Mouse (Mus musculus) brown adipose tissue, adult 24 weeks (tissue): ENCODE results near the gene Tbl3. TPM values are rescaled to one million over a fixed set of nuclear protein-coding genes. Genes with fewer than 3 reads are reported as not detected.
A peak's percentile ranks its signal among the peaks of the same experiment; 100 is the strongest.
"Not testable (repeated sequence)": the region's sequence is repeated elsewhere in the genome, so short reads cannot be mapped to it uniquely, and the experiment has no call there.

ENCODE experiments used
- H3K27ac ChIP-seq: fragments of 200-500 bp; replicated peaks from 2 replicates; pipeline ENCODE4 v1.5.1; 2012; ENCODE audit warnings: low read depth, mild to moderate bottlenecking, low read length
- H3K4me1 ChIP-seq: fragments of 200-500 bp; 2 replicates; pipeline ENCODE4 v1.6.1; 2012; ENCODE audit warnings: low read length, mixed read lengths; ENCODE audit not compliant: control insufficient read depth, insufficient read depth, insufficient read length
- H3K4me3 ChIP-seq: fragments of 200-500 bp; 2 replicates; pipeline ENCODE4 v1.5.1; 2012; ENCODE audit warnings: low read depth, mild to moderate bottlenecking, low read length, moderate library complexity; ENCODE audit not compliant: insufficient read depth
- polyA plus RNA-seq: library from polyadenylated mRNA; stranded (reverse); fragments of >200 nt; gene quantifications from 2 replicates; pipeline ENCODE4 v1.2.4, GENCODE M21; 2012; ENCODE audit not compliant: missing spikeins, insufficient read depth, insufficient read length

Gene Tbl3
- polyA plus RNA-seq, 1 experiment, result 19.9 TPM

- H3K27ac ChIP-seq, H3K4me3 ChIP-seq: not testable (repeated sequence)
- H3K4me1 ChIP-seq, result peaks cover 10% of the 10 kb centered on the region
These were observed 40.4 kb downstream of the Tbl3 start for GRCm38 (mm10) chr17:24667011-24667410.

GRCm38 (mm10) chr17:24658017-24658758, 49.3 kb downstream of the Tbl3 start, which contains the start of gene Npw:
Gene Npw (minus strand): TSS chr17:24658457.
- no peaks in the 10 kb centered on the region for H3K4me1 ChIP-seq
- no peak within 1 kb of the TSS for H3K27ac ChIP-seq
- peak within 1 kb of the TSS; percentile 34; the same call in 1 of the 2 replicates for H3K4me3 ChIP-seq

- no peak overlapping the region for H3K27ac ChIP-seq
- peaks cover 5% of the 10 kb centered on the region; the same call in 1 of the 2 replicates for H3K4me1 ChIP-seq
- no peak overlapping the region for H3K4me3 ChIP-seq
These were observed 52.5 kb downstream of the Tbl3 start for GRCm38 (mm10) chr17:24654969-24655368.

GRCm38 (mm10) chr17:24653967-24654710, 53.3 kb downstream of the Tbl3 start:
- Histone ChIP-seq H3K4me1 (peaks cover 5% of the 10 kb centered on the region; the same call in 1 of the 2 replicates), H3K4me3 (peak overlapping the region; percentile 48), H3K27ac (0 out of 2 replicates have a peak overlapping the region, but pooled peaks have one; percentile 45)

GRCm38 (mm10) chr17:24651835-24652234, 55.6 kb downstream of the Tbl3 start:
- peaks cover 5% of the 10 kb centered on the region; the same call in 1 of the 2 replicates for H3K4me1 ChIP-seq
- 0 out of 2 replicates have a peak overlapping the region, but pooled peaks have one; percentile 88 for H3K27ac ChIP-seq
- no peak overlapping the region for H3K4me3 ChIP-seq

GRCm38 (mm10) chr17:24650766-24651165, 56.7 kb downstream of the Tbl3 start:
- H3K4me3 ChIP-seq, result peak overlapping the region; percentile 56
- H3K27ac ChIP-seq, result peak overlapping the region; percentile 88
- peaks cover 5% of the 10 kb centered on the region; the same call in 1 of the 2 replicates for H3K4me1 ChIP-seq

- Histone ChIP-seq H3K4me3 (peak within 1 kb of the TSS; percentile 87), H3K4me1 (peaks cover 5% of the 10 kb centered on the region), H3K27ac (peak within 1 kb of the TSS; percentile 88)
These were observed 57.3 kb downstream of the Tbl3 start, which contains the start of gene Slc9a3r2 for GRCm38 (mm10) chr17:24650070-24650616. Gene Slc9a3r2 (minus strand): TSS chr17:24650327.

- peaks cover 5% of the 10 kb centered on the region for H3K4me1 ChIP-seq
These were observed 57.8 kb downstream of the Tbl3 start for GRCm38 (mm10) chr17:24649581-24650069.

GRCm38 (mm10) chr17:24648731-24649377, 58.6 kb downstream of the Tbl3 start:
- peak overlapping the region; percentile 66 for H3K27ac ChIP-seq

More at GRCm38 (mm10) chr17:24649581-24650069, 57.8 kb downstream of the Tbl3 start:
- Histone ChIP-seq H3K4me3 (peak overlapping the region; percentile 87), H3K27ac (peak overlapping the region; percentile 81)

More at GRCm38 (mm10) chr17:24648731-24649377, 58.6 kb downstream of the Tbl3 start:
- Histone ChIP-seq H3K4me1 (peaks cover 5% of the 10 kb centered on the region), H3K4me3 (peak overlapping the region; percentile 87)

Other genes starting within 250 kb of the Tbl3 start
- gene E4f1, start 237.3 kb downstream of the Tbl3 start, polyA plus RNA-seq, result 6.9 and 7.0 TPM in 2 replicates
- gene Pgp, start 237.3 kb downstream of the Tbl3 start, polyA plus RNA-seq, result 40.0 and 47.3 TPM in 2 replicates
- not detected in 2 replicates for gene Bricd5, start 233.8 kb downstream of the Tbl3 start, polyA plus RNA-seq
- gene Mlst8, start 228.6 kb downstream of the Tbl3 start, polyA plus RNA-seq, result 6.6 and 9.8 TPM in 2 replicates
- gene Caskin1, start 219.1 kb downstream of the Tbl3 start, polyA plus RNA-seq, result not detected in 2 replicates
- 32.1 and 42.0 TPM in 2 replicates for gene Traf7, start 179.7 kb downstream of the Tbl3 start, polyA plus RNA-seq
- not detected in 2 replicates for gene Rab26, start 173.4 kb downstream of the Tbl3 start, polyA plus RNA-seq
- 8.2 and 10.1 TPM in 2 replicates for gene Pkd1, start 157.8 kb downstream of the Tbl3 start, polyA plus RNA-seq
- 67.6 and 69.2 TPM in 2 replicates for gene Tsc2, start 75.0 kb downstream of the Tbl3 start, polyA plus RNA-seq
- gene Nthl1, start 75.0 kb downstream of the Tbl3 start, polyA plus RNA-seq, result 3.4 and 7.7 TPM in 2 replicates
- 20.1 and 32.2 TPM in 2 replicates for gene Slc9a3r2, start 57.3 kb downstream of the Tbl3 start, polyA plus RNA-seq
- gene Npw, start 49.2 kb downstream of the Tbl3 start, polyA plus RNA-seq, result not detected in 2 replicates
- 9.2 and 10.0 TPM in 2 replicates for gene Zfp598, start 38.0 kb downstream of the Tbl3 start, polyA plus RNA-seq
- gene Syngr3, start 17.7 kb downstream of the Tbl3 start, polyA plus RNA-seq, result not detected in 2 replicates
- 32.8 and 36.9 TPM in 2 replicates for gene Gfer, start 11.5 kb downstream of the Tbl3 start, polyA plus RNA-seq
- 1.1 TPM in 1 of 2 replicates, not detected in the other for gene Noxo1, start 11.4 kb downstream of the Tbl3 start, polyA plus RNA-seq
- not detected in 2 replicates for gene Rnf151, start 10.4 kb upstream of the Tbl3 start, polyA plus RNA-seq
- gene Rps2, start 10.5 kb upstream of the Tbl3 start, polyA plus RNA-seq, result 608 and 619 TPM in 2 replicates
- 1,098 and 1,103 TPM in 2 replicates for gene Ndufb10, start 16.8 kb upstream of the Tbl3 start, polyA plus RNA-seq
- gene Rpl3l, start 20.2 kb upstream of the Tbl3 start, polyA plus RNA-seq, result 4.8 and 10.7 TPM in 2 replicates
- 109 and 114 TPM in 2 replicates for gene Msrb1, start 29.0 kb upstream of the Tbl3 start, polyA plus RNA-seq
- not detected in 2 replicates for gene Hs3st6, start 45.3 kb upstream of the Tbl3 start, polyA plus RNA-seq
- 1.4 and 1.9 TPM in 2 replicates for gene Meiob, start 96.6 kb upstream of the Tbl3 start, polyA plus RNA-seq
- 174 and 180 TPM in 2 replicates for gene Hagh, start 132.5 kb upstream of the Tbl3 start, polyA plus RNA-seq
- gene Fahd1, start 142.7 kb upstream of the Tbl3 start, polyA plus RNA-seq, result 73.7 and 89.2 TPM in 2 replicates
- gene Igfals, start 158.3 kb upstream of the Tbl3 start, polyA plus RNA-seq, result 2.0 and 2.4 TPM in 2 replicates
- 28.7 and 40.4 TPM in 2 replicates for gene Nubp2, start 178.7 kb upstream of the Tbl3 start, polyA plus RNA-seq
- gene Spsb3, start 179.0 kb upstream of the Tbl3 start, polyA plus RNA-seq, result 25.6 and 29.9 TPM in 2 replicates
- gene Eme2, start 187.4 kb upstream of the Tbl3 start, polyA plus RNA-seq, result 5.9 and 6.6 TPM in 2 replicates
- gene Mrps34, start 187.5 kb upstream of the Tbl3 start, polyA plus RNA-seq, result 91.7 and 105 TPM in 2 replicates
- gene Nme3, start 188.8 kb upstream of the Tbl3 start, polyA plus RNA-seq, result 26.0 and 28.7 TPM in 2 replicates
- gene Mapk8ip3, start 229.3 kb upstream of the Tbl3 start, polyA plus RNA-seq, result 12.0 and 24.2 TPM in 2 replicates